Comparison of ENCODE assay signal across 8 mouse cellular contexts in the genomic region with DNA sequence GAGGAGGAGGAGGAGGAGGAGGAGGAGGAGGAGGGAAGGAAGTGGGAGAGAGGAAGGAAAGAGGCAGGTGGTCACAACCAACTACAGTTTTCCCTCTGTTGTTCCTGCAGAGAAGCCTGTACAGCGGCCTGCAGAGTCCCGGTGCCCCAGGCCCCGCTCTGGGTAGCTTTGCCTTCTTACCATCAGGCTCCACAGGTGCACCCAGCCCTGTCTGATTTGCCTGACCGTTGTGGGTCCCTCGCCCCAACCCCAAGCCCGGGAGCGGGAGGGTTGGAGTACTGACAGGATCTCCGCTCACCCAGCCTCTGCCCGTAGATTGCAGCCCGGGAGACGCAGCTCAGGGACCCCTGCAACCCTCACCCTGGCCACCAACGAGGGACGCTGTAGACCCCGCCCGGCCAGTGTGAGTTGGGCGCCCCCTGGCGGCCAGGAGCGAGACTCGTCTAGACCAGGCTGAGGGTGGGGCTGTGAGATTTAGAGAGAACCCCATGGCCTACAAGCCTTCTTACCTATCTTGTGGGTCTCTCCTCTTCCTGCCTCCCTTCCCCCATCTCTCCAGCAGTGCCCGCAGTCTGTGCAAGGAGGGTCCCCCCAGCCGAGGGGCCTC. TPM values are rescaled to one million over a fixed set of nuclear protein-coding genes. Genes with fewer than 3 reads are reported as not detected.
DNase-seq lines count a peak whose midpoint lies in the region; ATAC-seq and TF ChIP-seq lines count a peak whose summit lies in the region.

No protein-coding gene starts in this region.

- peak; percentile 74 for DNase-seq in adrenal gland, postnatal 25 days
- peak; percentile 91 for DNase-seq in embryonic facial prominence, embryonic 10.5 days (ENCODE audit: low spot score)
- peak; percentile 42 for DNase-seq in heart, adult 8-10 months (ENCODE audit: low spot score)
- DNase-seq in neural tube, embryonic 11.5 days (ENCODE audit: low spot score), result peak; percentile 88
- DNase-seq in testis, postnatal 10 days (ENCODE audit: low spot score), result peak; percentile 89

- ATAC-seq in kidney, embryonic 14.5 days (ENCODE audit: low FRiP score, low TSS enrichment), result peak; percentile 91
- peak; percentile 57; the same call in 1 of the 2 replicates for ATAC-seq in liver, embryonic 15.5 days (ENCODE audit: insufficient read depth)
- ATAC-seq in neural tube, embryonic 11.5 days (ENCODE audit: insufficient read depth, low FRiP score, low TSS enrichment), result peak; percentile 89

- no peaks in the 10 kb centered on the region for H3K79me2 ChIP-seq in C2C12 (ENCODE audit: control insufficient read depth, insufficient read depth)

- H3K4me2 ChIP-seq in kidney, embryonic 14.5 days (replicated peaks; ENCODE audit: low read depth, low read length), result peak overlapping the region; percentile 41
- H3K4me2 ChIP-seq in liver, embryonic 15.5 days, result peak overlapping the region; percentile 57
- H3K4me2 ChIP-seq in neural tube, embryonic 11.5 days (ENCODE audit: low read depth), result peak overlapping the region; percentile 42

- peaks cover 26% of the 10 kb centered on the region for H3K4me1 ChIP-seq in embryonic facial prominence, embryonic 10.5 days
- H3K4me1 ChIP-seq in kidney, embryonic 14.5 days (ENCODE audit: control insufficient read depth, insufficient read depth, low read length), result no peaks in the 10 kb centered on the region
- H3K4me1 ChIP-seq in liver, embryonic 15.5 days (replicated peaks), result peaks cover 38% of the 10 kb centered on the region
- H3K4me1 ChIP-seq in neural tube, embryonic 11.5 days (ENCODE audit: control insufficient read depth, insufficient read depth, low read length), result 0 out of 2 replicates have a peak, but pooled peaks cover 3% of the 10 kb centered on the region

- 3% methylated on average over 21 of the region's 21 CpGs for WGBS in embryonic facial prominence, embryonic 10.5 days
- 2% methylated on average over 21 of the region's 21 CpGs for WGBS in kidney, embryonic 14.5 days
- WGBS in liver, embryonic 15.5 days (ENCODE audit: insufficient replicate concordance), result under 1% methylated on average over 21 of the region's 21 CpGs
- 3% methylated on average over 20 of the region's 21 CpGs for WGBS in neural tube, embryonic 11.5 days

- H3ac ChIP-seq in C2C12 (ENCODE audit: control insufficient read depth, insufficient read length, low read depth), result no peak overlapping the region

- H3K4me3 ChIP-seq in C2C12 (ENCODE audit: insufficient read depth, poor library complexity, severe bottlenecking), result no peak overlapping the region
- peak overlapping the region; percentile 45 for H3K4me3 ChIP-seq in embryonic facial prominence, embryonic 10.5 days
- peak overlapping the region; percentile 16; the same call in 1 of the 2 replicates for H3K4me3 ChIP-seq in kidney, embryonic 14.5 days (ENCODE audit: low read length)
- H3K4me3 ChIP-seq in liver, embryonic 15.5 days (replicated peaks), result 0 out of 2 replicates have a peak overlapping the region, but pooled peaks have one; percentile 11
- peak overlapping the region; percentile 16; the same call in 1 of the 2 replicates for H3K4me3 ChIP-seq in neural tube, embryonic 11.5 days (ENCODE audit: low read depth, low read length)

- H3K9me3 ChIP-seq in embryonic facial prominence, embryonic 10.5 days, result no peaks in the 10 kb centered on the region
- no peaks in the 10 kb centered on the region for H3K9me3 ChIP-seq in kidney, embryonic 14.5 days (ENCODE audit: control insufficient read depth, low read length)
- H3K9me3 ChIP-seq in liver, embryonic 15.5 days (replicated peaks), result no peaks in the 10 kb centered on the region
- H3K9me3 ChIP-seq in neural tube, embryonic 11.5 days (ENCODE audit: control insufficient read depth, low read length), result no peaks in the 10 kb centered on the region

- peaks cover 23% of the 10 kb centered on the region for H3K27me3 ChIP-seq in C2C12 (ENCODE audit: control insufficient read depth, insufficient read depth, insufficient read length)
- peaks cover 46% of the 10 kb centered on the region for H3K27me3 ChIP-seq in embryonic facial prominence, embryonic 10.5 days (replicated peaks; ENCODE audit: low read depth, poor library complexity, severe bottlenecking)
- no peaks in the 10 kb centered on the region; the same call in 1 of the 2 replicates for H3K27me3 ChIP-seq in kidney, embryonic 14.5 days (ENCODE audit: control insufficient read depth, insufficient read depth, low read length)
- H3K27me3 ChIP-seq in liver, embryonic 15.5 days, result peaks cover 35% of the 10 kb centered on the region
- H3K27me3 ChIP-seq in neural tube, embryonic 11.5 days (ENCODE audit: control insufficient read depth, insufficient read depth, low read length), result peaks cover 9% of the 10 kb centered on the region

- no peaks in the 10 kb centered on the region for H3K79me3 ChIP-seq in C2C12 (ENCODE audit: low read depth)

- H3K36me3 ChIP-seq in C2C12 (ENCODE audit: control insufficient read depth, insufficient read depth), result no peaks in the 10 kb centered on the region
- no peaks in the 10 kb centered on the region for H3K36me3 ChIP-seq in embryonic facial prominence, embryonic 10.5 days (replicated peaks)
- H3K36me3 ChIP-seq in kidney, embryonic 14.5 days (ENCODE audit: control insufficient read depth, insufficient read depth, low read length), result no peaks in the 10 kb centered on the region
- no peaks in the 10 kb centered on the region for H3K36me3 ChIP-seq in liver, embryonic 15.5 days (replicated peaks)
- H3K36me3 ChIP-seq in neural tube, embryonic 11.5 days (ENCODE audit: control insufficient read depth, insufficient read depth, low read length), result no peaks in the 10 kb centered on the region

- 0 out of 2 replicates have a peak overlapping the region, but pooled peaks have one; percentile 8 for H3K9ac ChIP-seq in kidney, embryonic 14.5 days (ENCODE audit: low read depth, low read length)
- H3K9ac ChIP-seq in liver, embryonic 15.5 days, result no peak overlapping the region
- peak overlapping the region; percentile 18; the same call in 1 of the 2 replicates for H3K9ac ChIP-seq in neural tube, embryonic 11.5 days (ENCODE audit: low read length)

- TF ChIP-seq CTCF in C2C12 (IDR thresholded peaks at IDR 0.05; ENCODE audit: control insufficient read depth, insufficient read depth, insufficient read length), result peak; percentile 79

- no peak overlapping the region for H3K27ac ChIP-seq in embryonic facial prominence, embryonic 10.5 days (replicated peaks)
- no peak overlapping the region for H3K27ac ChIP-seq in kidney, embryonic 14.5 days (ENCODE audit: low read depth, low read length)
- no peak overlapping the region for H3K27ac ChIP-seq in liver, embryonic 15.5 days (replicated peaks)
- no peak overlapping the region for H3K27ac ChIP-seq in neural tube, embryonic 11.5 days (ENCODE audit: low read depth, low read length)

RNA-seq across cellular contexts. Expression of a gene that starts 5.5 kb away (rescaled TPM):
- 57.8 TPM for polyA plus RNA-seq in C2C12 (2012; fragmentation: generic; extraction: Trizol)
- 55.6 and 76.6 TPM in 2 replicates for total RNA-seq in adrenal gland, postnatal 25 days (2021)
- polyA plus RNA-seq in embryonic facial prominence, embryonic 10.5 days (2016; fragmentation: Nextera tagmentation; extraction: Ambion mirVana), result 66.1 and 72.1 TPM in 2 replicates
- total RNA-seq in heart, adult 8-10 months (2022), result 100 to 1,000 TPM in 3 of 4 experiments, 10 to 100 TPM in 1; 93.6 to 114 (median 106) TPM
- polyA plus RNA-seq in kidney, embryonic 14.5 days (2014; fragmentation: Nextera tagmentation; extraction: Ambion mirVana), result 43.6 and 47.5 TPM in 2 replicates
- polyA plus RNA-seq in liver, embryonic 15.5 days (2015; fragmentation: Nextera tagmentation; extraction: Ambion mirVana), result 28.1 and 31.9 TPM in 2 replicates
- polyA plus RNA-seq in neural tube, embryonic 11.5 days (2014; fragmentation: Nextera tagmentation; extraction: Ambion mirVana), result 36.4 and 36.8 TPM in 2 replicates

RNA-seq across cellular contexts. Expression of a gene that starts 27.1 kb away (rescaled TPM):
- polyA plus RNA-seq in C2C12 (2012; fragmentation: generic; extraction: Trizol), result 0.05 TPM
- total RNA-seq in adrenal gland, postnatal 25 days (2021), result 0.79 TPM in 1 of 2 replicates, not detected in the other
- polyA plus RNA-seq in embryonic facial prominence, embryonic 10.5 days (2016; fragmentation: Nextera tagmentation; extraction: Ambion mirVana), result 0.69 and 0.70 TPM in 2 replicates
- under 1 TPM in 3 of 4 experiments, not detected in 1; 0.25 to 0.78 (median 0.29) TPM for total RNA-seq in heart, adult 8-10 months (2022)
- polyA plus RNA-seq in kidney, embryonic 14.5 days (2014; fragmentation: Nextera tagmentation; extraction: Ambion mirVana), result 0.30 and 0.97 TPM in 2 replicates
- polyA plus RNA-seq in liver, embryonic 15.5 days (2015; fragmentation: Nextera tagmentation; extraction: Ambion mirVana), result not detected in 2 replicates
- 0.39 and 0.58 TPM in 2 replicates for polyA plus RNA-seq in neural tube, embryonic 11.5 days (2014; fragmentation: Nextera tagmentation; extraction: Ambion mirVana)

RNA-seq across cellular contexts. Expression of a gene that starts 27.3 kb away (rescaled TPM):
- polyA plus RNA-seq in C2C12 (2012; fragmentation: generic; extraction: Trizol), result 49.8 TPM
- total RNA-seq in adrenal gland, postnatal 25 days (2021), result 70.3 and 71.8 TPM in 2 replicates
- polyA plus RNA-seq in embryonic facial prominence, embryonic 10.5 days (2016; fragmentation: Nextera tagmentation; extraction: Ambion mirVana), result 45.8 and 46.8 TPM in 2 replicates
- 10 to 100 TPM; 17.9 to 23.3 (median 23.2) TPM for total RNA-seq in heart, adult 8-10 months (2022)
- polyA plus RNA-seq in kidney, embryonic 14.5 days (2014; fragmentation: Nextera tagmentation; extraction: Ambion mirVana), result 49.6 and 64.5 TPM in 2 replicates
- polyA plus RNA-seq in liver, embryonic 15.5 days (2015; fragmentation: Nextera tagmentation; extraction: Ambion mirVana), result 22.4 and 25.7 TPM in 2 replicates
- polyA plus RNA-seq in neural tube, embryonic 11.5 days (2014; fragmentation: Nextera tagmentation; extraction: Ambion mirVana), result 52.1 and 52.2 TPM in 2 replicates

RNA-seq across cellular contexts. Expression of a gene that starts 27.7 kb away (rescaled TPM):
- polyA plus RNA-seq in C2C12 (2012; fragmentation: generic; extraction: Trizol), result 7.9 TPM
- 14.6 and 17.6 TPM in 2 replicates for total RNA-seq in adrenal gland, postnatal 25 days (2021)
- 22.4 and 25.2 TPM in 2 replicates for polyA plus RNA-seq in embryonic facial prominence, embryonic 10.5 days (2016; fragmentation: Nextera tagmentation; extraction: Ambion mirVana)
- total RNA-seq in heart, adult 8-10 months (2022), result 10 to 100 TPM; 16.7 to 22.7 (median 18.8) TPM
- polyA plus RNA-seq in kidney, embryonic 14.5 days (2014; fragmentation: Nextera tagmentation; extraction: Ambion mirVana), result 18.6 and 19.6 TPM in 2 replicates
- 6.5 and 7.3 TPM in 2 replicates for polyA plus RNA-seq in liver, embryonic 15.5 days (2015; fragmentation: Nextera tagmentation; extraction: Ambion mirVana)
- 13.0 and 13.3 TPM in 2 replicates for polyA plus RNA-seq in neural tube, embryonic 11.5 days (2014; fragmentation: Nextera tagmentation; extraction: Ambion mirVana)

RNA-seq across cellular contexts. Expression of a gene that starts 35.5 kb away (rescaled TPM):
- 37.3 TPM for polyA plus RNA-seq in C2C12 (2012; fragmentation: generic; extraction: Trizol)
- total RNA-seq in adrenal gland, postnatal 25 days (2021), result 21.1 and 21.3 TPM in 2 replicates
- polyA plus RNA-seq in embryonic facial prominence, embryonic 10.5 days (2016; fragmentation: Nextera tagmentation; extraction: Ambion mirVana), result 32.0 and 33.4 TPM in 2 replicates
- total RNA-seq in heart, adult 8-10 months (2022), result 1 to 10 TPM; 7.5 to 8.9 (median 8.4) TPM
- polyA plus RNA-seq in kidney, embryonic 14.5 days (2014; fragmentation: Nextera tagmentation; extraction: Ambion mirVana), result 25.5 and 40.7 TPM in 2 replicates
- 16.8 and 17.4 TPM in 2 replicates for polyA plus RNA-seq in liver, embryonic 15.5 days (2015; fragmentation: Nextera tagmentation; extraction: Ambion mirVana)
- polyA plus RNA-seq in neural tube, embryonic 11.5 days (2014; fragmentation: Nextera tagmentation; extraction: Ambion mirVana), result 18.9 and 20.6 TPM in 2 replicates
